Comparison of ENCODE assay signal across 9 mouse cellular contexts in genomic region chr4:47294544-47295070, GRCm38 (mm10). TPM values are rescaled to one million over a fixed set of nuclear protein-coding genes. Genes with fewer than 3 reads are reported as not detected.
DNase-seq lines count a peak whose midpoint lies in the region; ATAC-seq lines count a peak whose summit lies in the region.
"Had no signal": no experiment of that assay in that cellular context is flagged by ENCODE, and none has a peak within 500 bp of the region (broad histone marks: within the 10 kb centered on the region; RNA-seq: fewer than 3 reads in every experiment).

No protein-coding gene starts in this region.

- peaks cover 18% of the 10 kb centered on the region for H3K4me1 ChIP-seq in kidney, embryonic 16.5 days (ENCODE audit: insufficient read depth, low read length)

- H3K4me3 ChIP-seq in kidney, embryonic 16.5 days (ENCODE audit: low read length) = no peak overlapping the region

- H3K9me3 ChIP-seq in kidney, embryonic 16.5 days (ENCODE audit: low read length) = peaks cover 14% of the 10 kb centered on the region

- DNase-seq in kidney, postnatal 36 days = no peak
- DNase-seq in c-Kit-negative CD71-positive TER-119-positive erythroid progenitor cells, embryonic 14.5 days (ENCODE audit: low read depth, low spot score) = peak; percentile 46
- peak; percentile 56 for DNase-seq in liver
- no peak for DNase-seq in right cerebral cortex, adult 2 months (ENCODE audit: low spot score in 2 of 2)
- no peak for DNase-seq in embryo, embryonic 10.5 days (ENCODE audit: low spot score)
- DNase-seq: right cerebral cortex, postnatal 14 days had no signal

- WGBS in kidney, embryonic 16.5 days = 90% methylated on average over 7 of the region's 7 CpGs

- H3K9ac ChIP-seq in kidney, embryonic 16.5 days (replicated peaks; ENCODE audit: low read length) = no peak overlapping the region

- 0 out of 2 replicates have a peak overlapping the region, but pooled peaks have one; percentile 26 for H3K27ac ChIP-seq in kidney, embryonic 16.5 days (ENCODE audit: low read length)

- H3K36me3 ChIP-seq in kidney, embryonic 16.5 days (ENCODE audit: insufficient read depth, low read length) = peaks cover 16% of the 10 kb centered on the region

- no peak overlapping the region for H3K4me2 ChIP-seq in kidney, embryonic 16.5 days (replicated peaks; ENCODE audit: low read depth, low read length)

- no peak for ATAC-seq in kidney, embryonic 16.5 days (ENCODE audit: low FRiP score, low TSS enrichment)
- peak; percentile 54; the same call in 1 of the 2 replicates for ATAC-seq in megakaryocyte-erythroid progenitor cell, adult 5-6 weeks (replicated peaks; ENCODE audit: low FRiP score, low TSS enrichment, poor library complexity, severe bottlenecking)
- ATAC-seq in granulocyte monocyte progenitor cell, adult 5-6 weeks (replicated peaks; ENCODE audit: poor library complexity, severe bottlenecking) = no peak

- no peaks in the 10 kb centered on the region for H3K27me3 ChIP-seq in kidney, embryonic 16.5 days (ENCODE audit: insufficient read depth, low read length)

RNA-seq across cellular contexts. Expression of gene Tgfbr1, which starts 58.4 kb away (rescaled TPM):
- polyA plus RNA-seq in kidney, embryonic 16.5 days (2015; fragmentation: Nextera tagmentation; extraction: Ambion mirVana) = 44.7 and 50.0 TPM in 2 replicates
- total RNA-seq in megakaryocyte-erythroid progenitor cell, adult 5-6 weeks (2014; fragmentation: Nextera tagmentation) = 11.1 and 11.6 TPM in 2 replicates
- total RNA-seq in megakaryocyte-erythroid progenitor cell, adult 5-6 weeks (2017) = 8.5 and 17.7 TPM in 2 replicates
- total RNA-seq in granulocyte monocyte progenitor cell, adult 5-6 weeks (2014; fragmentation: Nextera tagmentation) = 14.0 and 18.4 TPM in 2 replicates
- total RNA-seq in granulocyte monocyte progenitor cell, adult 5-6 weeks (2017) = 19.1 and 21.8 TPM in 2 replicates

Comparison
In these comparisons a context has a peak if more than half of its experiments do, and no peak if none do; other contexts are left out.
1. DNase-seq: peak in c-Kit-negative CD71-positive TER-119-positive erythroid progenitor cells, embryonic 14.5 days (single experiment) and liver (single experiment); none in kidney, postnatal 36 days (0 of 2), right cerebral cortex, adult 2 months (0 of 2) and embryo, embryonic 10.5 days (single experiment).